Mouse (Mus musculus): ENCODE measurements around the gene Eif4e2.

The Eif4e2 gene

GRCm38 (mm10) chr1:87213735-87214704 is at the start of gene Eif4e2:
Gene Eif4e2 (plus strand): TSS chr1:87213914.
- peak; percentile 51; the same call in 1 of the 2 replicates for TF ChIP-seq GATA4 (IDR thresholded peaks at IDR 0.05; ENCODE audit: insufficient replicate concordance, low read length)

GRCm38 (mm10) chr1:87164164-87164795 is 49.4 kb upstream of the Eif4e2 start:
- TF ChIP-seq GATA4 (IDR thresholded peaks at IDR 0.05; ENCODE audit: insufficient replicate concordance, low read length): no peak

DNA sequence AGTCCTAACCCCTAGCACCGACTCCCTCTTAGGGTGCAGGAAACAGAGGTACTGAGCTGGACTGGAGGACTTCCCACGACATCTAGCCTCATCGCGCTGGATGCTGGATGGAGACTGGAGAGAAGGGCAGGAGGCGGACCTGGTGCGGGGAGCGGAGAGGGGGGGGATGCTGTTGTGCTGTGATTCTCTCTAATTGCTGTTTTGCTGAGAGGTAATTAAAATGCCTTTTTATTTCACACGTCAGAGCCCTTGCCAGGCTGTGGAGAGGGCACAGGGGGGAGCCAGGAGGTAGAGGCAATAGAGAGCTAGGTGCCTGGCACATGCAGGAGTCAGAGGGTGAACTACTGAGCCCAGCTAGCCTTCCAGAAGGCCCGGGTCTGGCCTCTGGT is 48.9 kb upstream of the Eif4e2 start:
- TF ChIP-seq GATA4 (IDR thresholded peaks at IDR 0.05; ENCODE audit: insufficient replicate concordance, low read length): no peak

- no peak for TF ChIP-seq GATA4 (IDR thresholded peaks at IDR 0.05; ENCODE audit: insufficient replicate concordance, low read length)
These were observed 43.3 kb upstream of the Eif4e2 start for GRCm38 (mm10) chr1:87170458-87170857.

- TF ChIP-seq GATA4 (IDR thresholded peaks at IDR 0.05; ENCODE audit: insufficient replicate concordance, low read length): no peak
These were observed 42.4 kb upstream of the Eif4e2 start for GRCm38 (mm10) chr1:87171312-87171711.

- no peak for TF ChIP-seq GATA4 (IDR thresholded peaks at IDR 0.05; ENCODE audit: insufficient replicate concordance, low read length)
These were observed 41.4 kb upstream of the Eif4e2 start for GRCm38 (mm10) chr1:87172316-87172715.

- no peak for TF ChIP-seq GATA4 (IDR thresholded peaks at IDR 0.05; ENCODE audit: insufficient replicate concordance, low read length)
These were observed 39.4 kb upstream of the Eif4e2 start for GRCm38 (mm10) chr1:87174006-87174955.

DNA sequence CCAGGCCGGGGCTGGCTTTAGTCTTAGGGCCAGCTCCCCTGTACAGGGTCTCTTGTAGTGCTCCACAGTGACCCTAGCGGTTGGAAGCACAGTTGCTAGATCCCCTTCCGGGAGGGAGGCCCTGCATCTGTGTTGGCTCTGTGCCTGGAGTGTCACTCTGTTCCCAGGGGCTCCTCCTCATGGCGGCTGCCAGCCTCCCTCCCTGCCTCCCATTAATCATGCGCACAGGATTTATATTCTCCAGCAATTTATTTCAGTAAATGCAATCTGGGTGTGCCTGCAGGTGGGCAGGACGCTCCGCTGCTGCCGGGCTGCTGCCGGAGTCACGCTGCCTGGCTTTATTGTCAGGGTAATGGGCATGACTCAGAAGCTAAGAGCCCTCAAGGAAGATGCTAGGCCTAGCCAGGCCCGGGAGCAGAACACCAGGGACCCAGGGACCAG is 37.8 kb upstream of the Eif4e2 start:
- no peak for TF ChIP-seq GATA4 (IDR thresholded peaks at IDR 0.05; ENCODE audit: insufficient replicate concordance, low read length)

DNA sequence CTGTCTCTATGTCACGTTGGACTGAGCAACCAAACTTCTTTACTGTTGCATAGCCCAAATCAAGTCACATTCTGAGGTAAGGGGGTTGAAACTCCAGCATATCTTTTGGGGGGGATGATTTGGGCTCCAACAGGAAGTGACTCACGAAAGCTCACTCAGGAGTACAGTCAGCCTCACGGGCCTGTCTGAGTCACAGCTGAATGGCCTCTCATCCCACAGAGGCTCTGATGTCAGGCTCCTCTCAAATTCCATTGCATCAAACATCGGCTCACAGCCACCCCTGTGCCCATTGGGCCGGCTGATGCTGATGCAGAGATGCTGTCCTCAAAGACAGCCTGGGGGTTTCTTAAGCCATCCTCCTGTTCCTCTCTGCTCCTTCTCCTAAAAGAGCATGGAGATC is 32.8 kb upstream of the Eif4e2 start:
- no peak for TF ChIP-seq GATA4 (IDR thresholded peaks at IDR 0.05; ENCODE audit: insufficient replicate concordance, low read length)

DNA sequence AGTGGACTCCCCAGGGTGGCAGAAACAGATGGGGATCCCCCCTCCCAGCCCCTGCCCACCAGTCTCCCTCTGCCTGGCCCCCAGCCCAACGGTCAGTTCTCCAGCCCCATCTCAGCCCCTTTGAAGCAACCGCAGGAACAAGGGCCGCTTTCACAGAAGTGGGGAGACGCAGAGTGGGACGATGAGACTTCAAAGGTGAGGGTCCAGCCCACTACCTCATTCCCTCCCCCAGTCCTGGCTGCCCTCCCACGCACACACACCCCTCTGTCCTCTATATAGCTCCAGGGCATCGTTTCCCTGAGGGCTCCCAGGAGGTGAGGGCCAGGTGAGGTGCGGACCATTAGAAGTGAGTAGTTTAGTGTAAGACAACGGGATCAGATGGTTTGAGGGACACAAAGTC is 30.7 kb upstream of the Eif4e2 start, which contains the start of gene Prss56:
TSS of gene Prss56 (plus strand) at position 301 of the 400 bp plus-strand sequence.
- no peak for TF ChIP-seq GATA4 (IDR thresholded peaks at IDR 0.05; ENCODE audit: insufficient replicate concordance, low read length)

GRCm38 (mm10) chr1:87183998-87184750 is 29.5 kb upstream of the Eif4e2 start:
- no peak for TF ChIP-seq GATA4 (IDR thresholded peaks at IDR 0.05; ENCODE audit: insufficient replicate concordance, low read length)

DNA sequence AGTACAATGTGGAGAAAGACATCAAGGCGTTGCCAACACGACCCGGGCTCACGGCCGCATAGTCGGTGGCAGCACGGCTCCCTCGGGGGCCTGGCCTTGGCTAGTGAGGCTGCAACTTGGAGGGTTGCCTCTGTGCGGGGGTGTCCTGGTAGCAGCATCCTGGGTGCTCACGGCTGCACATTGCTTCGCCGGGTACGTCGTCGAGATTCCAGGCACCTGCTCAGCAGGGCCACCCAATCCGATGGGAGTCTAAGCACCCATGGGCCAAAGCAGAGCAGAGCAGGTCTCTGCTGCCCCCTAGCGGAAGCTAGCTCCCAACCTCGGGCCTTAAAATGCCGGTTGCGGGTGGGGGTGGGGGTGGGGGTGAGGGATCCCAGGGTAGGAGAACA is 29.0 kb upstream of the Eif4e2 start:
- no peak for TF ChIP-seq GATA4 (IDR thresholded peaks at IDR 0.05; ENCODE audit: insufficient replicate concordance, low read length)

DNA sequence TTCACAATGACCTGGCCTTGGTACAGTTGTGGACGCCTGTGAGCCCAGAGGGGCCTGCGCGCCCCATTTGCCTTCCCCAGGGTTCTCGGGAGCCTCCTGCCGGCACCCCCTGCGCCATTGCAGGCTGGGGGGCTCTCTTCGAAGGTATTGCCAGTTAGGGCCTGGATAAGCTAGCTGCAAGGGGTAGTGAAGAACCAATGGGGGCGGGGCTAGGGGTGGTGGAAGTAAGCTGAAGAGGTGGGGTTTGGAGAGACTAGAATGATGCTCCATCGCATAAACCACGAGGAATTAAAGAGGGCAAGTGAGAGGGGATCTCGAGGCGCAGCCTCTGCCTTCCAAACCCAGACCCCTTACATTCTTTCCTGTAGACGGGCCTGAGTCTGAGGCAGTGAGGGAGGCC is 28.2 kb upstream of the Eif4e2 start:
- TF ChIP-seq GATA4 (IDR thresholded peaks at IDR 0.05; ENCODE audit: insufficient replicate concordance, low read length): no peak
